Mouse (Mus musculus): ENCODE results near the gene Acap1. TPM values are rescaled to one million over a fixed set of nuclear protein-coding genes. Genes with fewer than 3 reads are reported as not detected.

Acap1 gene
- total RNA-seq, 1 experiment from 2014 or later: 245 TPM

GRCm38 (mm10) chr11:69853994-69854393 lies 41.3 kb downstream of the Acap1 start:
- no peak for ATAC-seq (ENCODE audit: extremely low read depth, insufficient number of reproducible peaks, low FRiP score, poor library complexity, severe bottlenecking)

- no peak for ATAC-seq (ENCODE audit: extremely low read depth, insufficient number of reproducible peaks, low FRiP score, poor library complexity, severe bottlenecking)
These were observed 44.6 kb downstream of the Acap1 start for GRCm38 (mm10) chr11:69850754-69851153.

- ATAC-seq (ENCODE audit: extremely low read depth, insufficient number of reproducible peaks, low FRiP score, poor library complexity, severe bottlenecking): no peak
These were observed 45.5 kb downstream of the Acap1 start for GRCm38 (mm10) chr11:69849884-69850283.

- ATAC-seq (ENCODE audit: extremely low read depth, insufficient number of reproducible peaks, low FRiP score, poor library complexity, severe bottlenecking): no peak
These were observed 46.2 kb downstream of the Acap1 start for GRCm38 (mm10) chr11:69849128-69849527.

GRCm38 (mm10) chr11:69848021-69848420 lies 47.3 kb downstream of the Acap1 start:
- no peak for ATAC-seq (ENCODE audit: extremely low read depth, insufficient number of reproducible peaks, low FRiP score, poor library complexity, severe bottlenecking)

- 0 out of 2 replicates have a peak, but pooled peaks have one; percentile 4 for ATAC-seq (ENCODE audit: extremely low read depth, insufficient number of reproducible peaks, low FRiP score, poor library complexity, severe bottlenecking)
These were observed 48.3 kb downstream of the Acap1 start for GRCm38 (mm10) chr11:69846738-69847688.

GRCm38 (mm10) chr11:69846198-69846680 lies 49.1 kb downstream of the Acap1 start, which contains the start of gene Plscr3:
TSS of gene Plscr3 (plus strand) at chr11:69846376.
- ATAC-seq (ENCODE audit: extremely low read depth, insufficient number of reproducible peaks, low FRiP score, poor library complexity, severe bottlenecking): peak; percentile 74

- ATAC-seq (ENCODE audit: extremely low read depth, insufficient number of reproducible peaks, low FRiP score, poor library complexity, severe bottlenecking): no peak
These were observed 56.6 kb downstream of the Acap1 start for GRCm38 (mm10) chr11:69838714-69839104.

GRCm38 (mm10) chr11:69837952-69838713 lies 57.2 kb downstream of the Acap1 start, which contains the start of gene Tmem256:
TSS of gene Tmem256 (plus strand) at chr11:69838514.
- ATAC-seq (ENCODE audit: extremely low read depth, insufficient number of reproducible peaks, low FRiP score, poor library complexity, severe bottlenecking): peak; percentile 83

GRCm38 (mm10) chr11:69837604-69837951 lies 57.8 kb downstream of the Acap1 start, which contains the start of gene Nlgn2:
TSS of gene Nlgn2 (minus strand) at chr11:69837784.
- ATAC-seq (ENCODE audit: extremely low read depth, insufficient number of reproducible peaks, low FRiP score, poor library complexity, severe bottlenecking): no peak

GRCm38 (mm10) chr11:69836703-69837576 lies 58.4 kb downstream of the Acap1 start:
- ATAC-seq (ENCODE audit: extremely low read depth, insufficient number of reproducible peaks, low FRiP score, poor library complexity, severe bottlenecking): no peak

- ATAC-seq (ENCODE audit: extremely low read depth, insufficient number of reproducible peaks, low FRiP score, poor library complexity, severe bottlenecking): no peak
These were observed 59.4 kb downstream of the Acap1 start for GRCm38 (mm10) chr11:69835966-69836335.

GRCm38 (mm10) chr11:69835326-69835965 lies 59.9 kb downstream of the Acap1 start:
- ATAC-seq (ENCODE audit: extremely low read depth, insufficient number of reproducible peaks, low FRiP score, poor library complexity, severe bottlenecking): no peak

GRCm38 (mm10) chr11:69834001-69834549 lies 61.3 kb downstream of the Acap1 start:
- no peak for ATAC-seq (ENCODE audit: extremely low read depth, insufficient number of reproducible peaks, low FRiP score, poor library complexity, severe bottlenecking)

- ATAC-seq (ENCODE audit: extremely low read depth, insufficient number of reproducible peaks, low FRiP score, poor library complexity, severe bottlenecking): no peak
These were observed 61.8 kb downstream of the Acap1 start for GRCm38 (mm10) chr11:69833554-69833953.
